In the genomic region with DNA sequence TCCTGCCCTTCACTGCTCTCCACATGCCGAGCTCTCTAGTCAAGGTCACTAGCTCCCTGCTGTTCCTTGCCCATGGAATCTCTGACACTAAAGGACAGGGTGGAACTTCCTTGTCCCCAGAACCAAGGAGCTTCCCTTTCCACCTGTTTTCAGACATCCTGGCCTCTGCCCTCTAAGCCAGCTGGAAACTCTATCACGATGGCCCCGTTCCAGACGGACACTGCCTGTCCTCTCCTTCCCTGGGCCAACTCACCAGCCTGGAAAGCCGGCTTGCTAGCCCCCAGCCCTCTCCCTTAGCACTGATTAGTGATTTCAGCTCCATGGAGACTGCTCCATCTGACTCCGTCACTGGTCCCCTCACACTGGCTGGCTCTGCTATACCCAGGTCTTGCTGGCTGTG, we compare ENCODE assay signal across 16 mouse cellular contexts. TPM values are rescaled to one million over a fixed set of nuclear protein-coding genes. Genes with fewer than 3 reads are reported as not detected.
A peak's percentile ranks its signal among the peaks of the same experiment; 100 is the strongest.
DNase-seq lines count a peak whose midpoint lies in the region.
"Had no signal": no experiment of that assay in that cellular context is flagged by ENCODE, and none has a peak within 500 bp of the region (broad histone marks: within the 10 kb centered on the region; RNA-seq: fewer than 3 reads in every experiment).

No protein-coding gene starts in this region.

- 0 out of 2 replicates have a peak, but pooled peaks cover 5% of the 10 kb centered on the region for H3K27me3 ChIP-seq in forebrain, embryonic 10.5 days (ENCODE audit: poor library complexity, severe bottlenecking)
- H3K27me3 ChIP-seq: hindbrain, embryonic 15.5 days; limb, embryonic 15.5 days had no signal

- no peaks in the 10 kb centered on the region for H3K9me3 ChIP-seq in forebrain, embryonic 10.5 days
- H3K9me3 ChIP-seq: hindbrain, embryonic 15.5 days; limb, embryonic 15.5 days had no signal

- no peak overlapping the region for H3K27ac ChIP-seq in forebrain, embryonic 10.5 days
- H3K27ac ChIP-seq: hindbrain, embryonic 15.5 days; kidney, postnatal 0 days; limb, embryonic 15.5 days had no signal

- no peaks in the 10 kb centered on the region for H3K36me3 ChIP-seq in forebrain, embryonic 10.5 days (replicated peaks)
- H3K36me3 ChIP-seq: hindbrain, embryonic 15.5 days; limb, embryonic 15.5 days had no signal

- peaks cover 11% of the 10 kb centered on the region; the same call in 1 of the 2 replicates for H3K4me1 ChIP-seq in forebrain, embryonic 10.5 days
- H3K4me1 ChIP-seq: hindbrain, embryonic 15.5 days had no signal

- no peak overlapping the region for H3K4me3 ChIP-seq in forebrain, embryonic 10.5 days
- H3K4me3 ChIP-seq: hindbrain, embryonic 15.5 days; limb, embryonic 15.5 days had no signal

- WGBS in forebrain, embryonic 10.5 days: 87% methylated on average over 6 of the region's 6 CpGs

- peak; percentile 28 for DNase-seq in adrenal gland, postnatal 10 days
- DNase-seq in adrenal gland, postnatal 4 days (ENCODE audit: low spot score in 2 of 2): no peak
- DNase-seq in kidney, postnatal 36 days: peak; percentile 29 to 44
- DNase-seq in kidney, adult 11 months: no peak
- DNase-seq in heart, adult 9 months (ENCODE audit: low spot score in 2 of 2): peak; percentile 70 to 81
- peak; percentile 78 for DNase-seq in skeletal muscle tissue, adult 2 months (ENCODE audit: low read depth, low spot score)
- DNase-seq in forebrain, embryonic 10.5 days (ENCODE audit: extremely low spot score, low spot score): no peak
- no peak for DNase-seq in embryo, embryonic 9.5 days (ENCODE audit: extremely low spot score)
- DNase-seq: adrenal gland, postnatal 36 days; cerebellum, adult 11-12 months; lung, postnatal 10 days; thymus, postnatal 4 days had no signal

RNA-seq across cellular contexts. Expression of a gene that starts 10.4 kb away (rescaled TPM):
- 1 to 10 TPM; 5.5 to 7.2 TPM for total RNA-seq in adrenal gland, postnatal 10 days (2021)
- 1 to 10 TPM; 2.7 to 2.8 TPM for total RNA-seq in adrenal gland, postnatal 4 days (2021)
- polyA plus RNA-seq in forebrain, embryonic 10.5 days (2016; fragmentation: Nextera tagmentation; extraction: Ambion mirVana): 0.27 and 0.36 TPM in 2 replicates
- polyA plus RNA-seq: midbrain, embryonic 11.5 days had no signal

RNA-seq across cellular contexts. Expression of a gene that starts 27.8 kb away (rescaled TPM):
- 1 to 10 TPM; 3.8 to 4.2 TPM for total RNA-seq in adrenal gland, postnatal 10 days (2021)
- 1 to 10 TPM; 6.5 to 7.1 TPM for total RNA-seq in adrenal gland, postnatal 4 days (2021)
- 1.5 and 2.0 TPM in 2 replicates for polyA plus RNA-seq in forebrain, embryonic 10.5 days (2016; fragmentation: Nextera tagmentation; extraction: Ambion mirVana)

Comparison
In these comparisons a context has a peak if more than half of its experiments do, and no peak if none do; other contexts are left out.
1. DNase-seq: peak in adrenal gland, postnatal 10 days (single experiment), kidney, postnatal 36 days (2 of 2), heart, adult 9 months (2 of 2) and skeletal muscle tissue, adult 2 months (single experiment); none in adrenal gland, postnatal 4 days (0 of 2), kidney, adult 11 months (single experiment), forebrain, embryonic 10.5 days (single experiment) and embryo, embryonic 9.5 days (single experiment).